Mouse (Mus musculus) ES-CJ7 (cell line): ENCODE data around the gene Bves.

Source experiments
- DNase-seq: peaks from one replicate; pipeline ENCODE4 v3.0.0; 2011; ENCODE audit warnings: low read depth, low spot score

Gene Bves

GRCm38 (mm10) chr10:45335434-45336422 is at the start of gene Bves:
Bves (plus strand) TSS chr10:45335772.
- peak; percentile 51 for DNase-seq

GRCm38 (mm10) chr10:45288351-45288750 is 47.2 kb upstream of the Bves start:
- peak; percentile 83 for DNase-seq

- DNase-seq, result peak; percentile 19
Measured at GRCm38 (mm10) chr10:45289218-45290105, 46.1 kb upstream of the Bves start.

GRCm38 (mm10) chr10:45290618-45291017 is 45.0 kb upstream of the Bves start:
- no peak for DNase-seq

- DNase-seq, result peak; percentile 14
Measured at GRCm38 (mm10) chr10:45292159-45292558, 43.4 kb upstream of the Bves start.

GRCm38 (mm10) chr10:45295093-45295492 is 40.5 kb upstream of the Bves start:
- DNase-seq, result no peak

- DNase-seq, result no peak
Measured at GRCm38 (mm10) chr10:45298503-45298902, 37.1 kb upstream of the Bves start.

- DNase-seq, result no peak
Measured at GRCm38 (mm10) chr10:45299509-45299908, 36.1 kb upstream of the Bves start.

GRCm38 (mm10) chr10:45303315-45304036 is 32.1 kb upstream of the Bves start:
- DNase-seq, result no peak

- no peak for DNase-seq
Measured at GRCm38 (mm10) chr10:45305173-45305572, 30.4 kb upstream of the Bves start.

- DNase-seq, result no peak
Measured at GRCm38 (mm10) chr10:45311129-45311528, 24.4 kb upstream of the Bves start.

- no peak for DNase-seq
Measured at GRCm38 (mm10) chr10:45311624-45312023, 23.9 kb upstream of the Bves start.

GRCm38 (mm10) chr10:45314865-45315264 is 20.7 kb upstream of the Bves start:
- no peak for DNase-seq

GRCm38 (mm10) chr10:45318922-45319321 is 16.6 kb upstream of the Bves start:
- no peak for DNase-seq

- DNase-seq, result no peak
Measured at GRCm38 (mm10) chr10:45320296-45320695, 15.3 kb upstream of the Bves start.

- DNase-seq, result no peak
Measured at GRCm38 (mm10) chr10:45324159-45324558, 11.4 kb upstream of the Bves start.

- no peak for DNase-seq
Measured at GRCm38 (mm10) chr10:45328196-45329000, 7.2 kb upstream of the Bves start.

GRCm38 (mm10) chr10:45334925-45335324 is 647 bp upstream of the Bves start:
- peak; percentile 12 for DNase-seq

- DNase-seq, result no peak
Measured at GRCm38 (mm10) chr10:45339106-45339505, 3.5 kb downstream of the Bves start.

GRCm38 (mm10) chr10:45344381-45344780 is 8.8 kb downstream of the Bves start:
- peak; percentile 41 for DNase-seq

GRCm38 (mm10) chr10:45345217-45345616 is 9.6 kb downstream of the Bves start:
- no peak for DNase-seq
